Mouse (Mus musculus) Muller cell, postnatal 12 days (primary cell): ENCODE results near the gene Iqcc.

Experiments
- DNase-seq: peaks from one replicate; pipeline ENCODE4 v3.0.0-alpha.2; 2015; ENCODE audit errors: inconsistent ontology term

Iqcc gene

DNA sequence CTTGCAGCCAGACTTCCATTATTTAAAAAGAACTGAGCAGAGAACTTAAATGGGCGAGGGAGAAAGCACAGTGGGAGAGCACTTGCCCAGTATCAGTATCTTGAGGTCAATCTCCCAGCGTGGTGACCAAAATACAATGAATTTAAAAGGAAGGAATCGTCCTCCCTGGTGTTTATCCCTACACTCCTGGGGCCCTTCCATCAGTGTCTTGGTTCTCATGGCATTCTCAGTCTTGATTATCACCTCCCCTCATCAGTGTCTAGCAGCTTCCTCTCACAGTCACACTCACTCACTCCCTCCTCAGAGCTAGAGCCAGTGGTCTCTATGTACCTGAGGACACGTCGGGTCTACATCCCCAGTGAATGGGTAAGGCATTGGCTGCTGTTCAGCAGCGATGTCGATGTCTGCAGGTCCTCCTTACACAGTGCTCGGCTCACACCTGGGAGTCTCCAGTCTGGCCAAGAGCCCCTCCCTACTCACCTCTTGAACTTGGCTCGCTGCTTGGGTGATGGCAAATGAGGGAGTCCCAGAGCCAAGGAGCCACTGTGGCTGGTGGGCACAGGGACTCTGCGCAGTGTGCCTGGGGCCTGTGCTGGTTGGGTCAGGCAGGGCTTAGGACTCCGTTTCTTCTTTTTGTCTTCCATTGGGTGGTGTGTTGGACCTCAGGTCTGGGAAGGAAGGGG lies 3.4 kb upstream of the Iqcc start:
- no peak for DNase-seq

GRCm38 (mm10) chr4:129621283-129621841 lies 2.5 kb upstream of the Iqcc start:
- no peak for DNase-seq

GRCm38 (mm10) chr4:129620419-129621282 lies 1.8 kb upstream of the Iqcc start:
- DNase-seq: no peak

- no peak for DNase-seq
Observed at GRCm38 (mm10) chr4:129618031-129618430, 868 bp downstream of the Iqcc start.

GRCm38 (mm10) chr4:129617121-129617641 lies 1.7 kb downstream of the Iqcc start:
- DNase-seq: no peak

- no peak for DNase-seq
Observed at GRCm38 (mm10) chr4:129616631-129617030, 2.3 kb downstream of the Iqcc start.

GRCm38 (mm10) chr4:129615801-129616290 lies 3.1 kb downstream of the Iqcc start:
- no peak for DNase-seq

GRCm38 (mm10) chr4:129614093-129614492 lies 4.8 kb downstream of the Iqcc start, which contains the start of gene Dcdc2b:
Dcdc2b (minus strand) TSS chr4:129614257.
- no peak for DNase-seq

DNA sequence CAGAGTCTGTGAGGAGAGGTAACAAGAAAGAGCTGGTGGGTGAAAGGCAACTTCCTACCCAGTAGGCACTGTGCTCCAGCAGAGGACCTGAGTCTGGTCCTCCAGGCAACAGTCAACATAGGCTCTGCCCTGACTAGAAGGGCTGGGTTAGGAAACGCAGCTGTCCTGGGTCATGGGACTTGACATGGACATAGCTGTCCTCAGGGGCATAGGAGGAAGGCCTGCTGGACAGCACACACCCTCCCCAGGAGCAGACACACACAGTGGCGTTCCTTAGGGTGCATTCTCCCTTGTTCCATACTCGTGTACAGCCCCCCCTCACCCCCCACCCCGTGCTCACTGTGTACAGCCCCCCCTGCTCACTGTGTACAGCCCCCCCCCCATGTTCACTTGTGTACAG lies 8.4 kb downstream of the Iqcc start:
- no peak for DNase-seq

GRCm38 (mm10) chr4:129610026-129610425 lies 8.9 kb downstream of the Iqcc start:
- DNase-seq: no peak

DNA sequence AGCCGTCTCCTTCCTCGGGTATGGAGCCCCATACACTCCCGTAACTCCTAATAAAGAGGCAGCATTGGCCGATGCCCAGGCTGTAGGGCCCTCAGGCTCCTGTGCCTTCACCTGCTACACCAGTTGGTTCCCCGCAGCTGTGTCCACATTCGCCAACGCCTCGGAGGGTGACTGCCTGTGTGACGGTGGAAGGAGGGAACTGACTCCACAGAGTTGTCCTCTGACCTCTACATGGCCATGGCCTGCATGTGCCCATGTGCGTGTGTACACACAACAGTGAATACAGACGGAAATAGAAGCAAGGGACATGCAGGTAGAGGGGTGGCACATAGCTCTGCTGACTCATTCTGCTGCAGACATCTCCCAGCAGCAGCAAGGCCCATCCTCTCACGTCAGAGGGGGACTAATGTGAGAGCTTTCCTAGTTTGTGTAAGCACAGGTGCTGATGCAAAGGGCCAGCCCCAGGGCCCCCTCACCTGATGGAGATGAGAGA lies 9.7 kb downstream of the Iqcc start:
- no peak for DNase-seq

DNA sequence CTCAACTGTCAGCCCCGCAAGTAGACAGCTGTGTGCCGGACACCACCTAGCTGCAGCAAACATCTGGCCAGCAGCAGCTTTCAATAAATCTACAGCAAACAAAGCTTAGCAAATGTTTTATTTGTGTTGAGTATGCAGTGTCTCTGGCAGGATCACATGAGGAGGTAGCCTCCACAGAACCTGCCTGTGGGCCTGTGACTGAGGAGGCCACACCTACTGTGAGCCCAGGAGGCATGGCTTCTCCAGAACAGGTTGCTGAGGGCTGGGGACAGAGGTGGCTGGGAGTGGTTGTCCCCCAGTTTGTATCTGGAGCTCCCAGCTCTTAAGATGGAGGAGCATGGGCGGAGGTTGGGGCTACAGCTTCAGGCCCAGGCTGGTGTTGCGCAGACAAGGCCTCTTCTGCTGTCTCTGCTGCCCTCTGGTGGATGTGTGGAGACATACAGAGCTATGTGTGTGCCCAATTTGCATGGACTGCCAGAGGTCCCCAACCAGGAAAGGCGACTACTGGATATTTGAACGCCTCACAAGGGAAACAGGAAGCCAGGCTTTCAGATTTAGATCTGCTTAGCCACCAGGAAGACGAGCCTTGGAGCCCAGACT lies 10.4 kb downstream of the Iqcc start:
- DNase-seq: peak; percentile 59

DNA sequence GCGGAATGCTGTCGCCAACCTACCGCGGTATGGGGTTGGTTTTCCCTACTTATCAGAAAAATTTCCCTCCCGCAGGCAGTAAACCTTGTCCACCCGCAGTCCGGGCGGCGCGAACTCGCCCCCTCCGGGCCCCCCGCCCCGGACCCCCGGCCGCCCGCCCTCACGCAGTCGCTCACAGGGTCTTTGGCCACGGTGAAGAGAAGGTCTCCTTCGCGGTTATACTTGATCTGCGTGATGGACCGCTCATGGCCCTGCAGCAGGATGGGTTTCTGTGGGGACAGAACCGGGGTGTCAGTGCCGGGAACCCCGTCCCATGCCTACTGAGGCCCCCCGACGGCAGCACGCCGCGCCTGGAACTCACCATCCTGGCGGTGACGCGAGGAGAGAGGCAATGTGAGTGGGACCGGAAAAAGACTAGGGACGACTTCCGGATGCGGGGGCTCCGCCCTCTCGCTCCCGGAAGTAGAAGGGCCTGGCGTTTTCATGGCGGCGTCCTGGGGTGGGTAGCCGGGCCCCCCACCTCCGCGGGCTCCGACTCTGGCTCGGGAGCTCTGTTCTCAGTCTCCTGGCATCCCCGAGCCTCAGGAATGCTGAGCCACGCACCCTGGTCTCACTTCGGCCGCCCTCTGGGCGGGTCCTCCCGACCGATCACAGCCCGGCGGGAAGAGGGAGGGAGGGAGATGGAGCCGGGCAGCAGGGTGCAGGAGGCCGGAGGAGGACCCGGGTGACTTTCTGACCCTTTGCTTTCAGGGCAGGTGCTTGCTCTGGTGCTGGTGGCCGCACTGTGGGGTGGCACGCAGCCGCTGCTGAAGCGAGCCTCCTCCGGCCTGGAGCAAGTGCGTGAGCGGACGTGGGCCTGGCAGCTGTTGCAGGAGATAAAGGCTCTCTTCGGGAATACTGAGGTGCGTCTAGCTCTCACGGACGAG lies 18.4 kb downstream of the Iqcc start, which contains the start of the genes Eif3i and Tmem234:
Gene Eif3i (minus strand): TSS at position 416 of the 926 bp plus-strand sequence.
Gene Tmem234 (plus strand): TSS at position 436 of the 926 bp plus-strand sequence.
- peak; percentile 86 for DNase-seq

GRCm38 (mm10) chr4:129588865-129589264 lies 30.0 kb downstream of the Iqcc start:
- DNase-seq: no peak

DNA sequence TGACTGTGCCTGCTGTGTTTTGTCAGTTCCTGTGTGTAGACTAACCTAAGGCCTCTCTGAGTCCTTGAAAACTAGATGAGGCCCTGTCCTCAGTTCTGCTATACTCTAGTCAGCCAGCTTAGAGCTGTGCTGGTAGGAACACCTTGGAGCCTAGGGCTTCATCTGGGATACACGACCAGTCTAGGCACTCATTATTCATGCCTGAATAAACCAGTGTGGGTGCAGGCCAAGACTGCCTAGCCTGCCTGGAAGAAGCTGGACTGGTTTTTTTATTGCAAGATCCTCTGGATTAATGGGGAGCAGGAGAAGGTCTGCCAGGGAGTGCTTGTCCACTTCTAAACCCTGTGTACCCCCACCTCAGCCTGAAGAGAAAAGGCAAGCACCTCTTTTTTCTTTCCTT lies 32.0 kb downstream of the Iqcc start:
- DNase-seq: no peak

DNA sequence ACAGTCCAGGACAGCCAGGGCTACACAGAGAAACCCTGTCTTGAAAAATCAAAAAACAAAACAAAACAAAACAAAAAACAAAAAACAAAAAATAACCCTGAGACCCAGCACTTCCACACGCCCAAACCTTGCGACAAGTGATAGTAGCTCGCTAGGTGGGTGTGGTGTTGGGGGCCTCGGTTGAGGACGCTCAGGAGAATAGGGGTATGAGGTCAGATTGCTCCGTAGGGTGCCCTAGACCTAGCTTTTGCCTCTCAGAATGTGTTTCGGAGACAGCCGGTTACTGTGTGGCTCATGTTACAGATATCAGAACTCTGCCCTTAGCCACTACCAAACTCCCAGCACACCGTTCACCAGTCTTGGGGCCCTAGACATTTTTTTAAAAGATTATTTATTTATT lies 33.1 kb downstream of the Iqcc start:
- DNase-seq: no peak

- DNase-seq: peak; percentile 92
Observed at GRCm38 (mm10) chr4:129584884-129585608, 33.9 kb downstream of the Iqcc start.

- no peak for DNase-seq
Observed at GRCm38 (mm10) chr4:129584370-129584769, 34.5 kb downstream of the Iqcc start.

DNA sequence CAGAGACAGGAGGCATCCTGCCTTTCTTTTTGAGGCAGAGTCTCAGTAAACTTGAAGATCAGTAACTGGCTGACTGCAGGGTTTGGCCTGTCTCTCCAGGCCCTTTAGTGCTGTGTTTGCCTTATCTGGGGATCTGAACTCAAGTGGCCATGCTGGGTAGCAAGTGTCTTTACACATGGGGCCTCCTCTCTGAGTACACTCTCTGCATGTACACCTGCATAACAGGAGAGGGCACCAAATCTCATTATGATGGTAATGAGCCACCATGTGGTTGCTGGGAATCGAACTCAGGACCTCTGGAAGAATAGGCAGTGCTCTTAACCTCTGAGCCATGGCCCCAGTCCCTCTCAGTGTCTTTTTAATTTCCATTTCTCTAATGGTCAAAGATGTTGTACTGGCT lies 36.6 kb downstream of the Iqcc start:
- no peak for DNase-seq

DNA sequence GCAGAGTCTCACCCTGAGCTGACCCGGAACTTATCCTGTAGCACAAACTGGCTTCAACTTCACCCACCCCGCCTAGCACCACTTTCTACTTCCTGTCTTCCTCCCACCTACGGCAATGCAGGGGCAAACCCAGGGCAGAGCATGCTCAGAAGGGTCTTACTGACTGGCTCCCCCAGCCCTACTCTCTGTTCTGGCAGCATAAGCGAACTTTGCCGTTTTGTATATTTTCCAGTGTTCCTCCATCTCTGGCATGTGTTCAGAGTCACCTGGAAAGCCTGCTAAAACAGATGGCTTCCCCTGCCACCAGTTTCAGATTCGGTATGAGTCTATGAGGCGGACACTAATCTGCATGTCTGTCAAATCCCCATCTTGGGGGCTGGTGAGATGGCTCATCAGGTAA lies 38.6 kb downstream of the Iqcc start:
- no peak for DNase-seq
